Mouse (Mus musculus) left cerebral cortex, postnatal 14 days (tissue): ENCODE measurements around the gene Ntm. TPM values are rescaled to one million over a fixed set of nuclear protein-coding genes. Genes with fewer than 3 reads are reported as not detected.

Source experiments
- DNase-seq, 2 experiments: peaks; one replicate each; pipeline ENCODE4 v3.0.0; 2021 to 2022; ENCODE audit warnings: low spot score in 2 of 2, mixed read lengths in 1 of 2
- intact Hi-C: fragments of 180-260 bp; cut with DNase I; formaldehyde crosslinking; loops from one replicate; pipeline ENCODE4 v1.15.1; 2025
- total RNA-seq, 2 experiments: library from RNA; stranded (reverse); gene quantifications; 2 replicates each; pipeline ENCODE4 v1.2.3; 2021

Gene Ntm
- total RNA-seq, 2 experiments from 2014 or later: 351 to 370 TPM

GRCm38 (mm10) chr9:29897448-29897847 lies 65.5 kb downstream of the Ntm start:
- no peak for DNase-seq
- intact Hi-C loops: no loop called here

- DNase-seq: no peak
- intact Hi-C loops: no loop called here
Measured at GRCm38 (mm10) chr9:29892792-29893191, 70.1 kb downstream of the Ntm start.

- no peak for DNase-seq
- intact Hi-C loops: no loop called here
Measured at GRCm38 (mm10) chr9:29888712-29889111, 74.2 kb downstream of the Ntm start.

GRCm38 (mm10) chr9:29887924-29888323 lies 75.0 kb downstream of the Ntm start:
- DNase-seq: no peak
- intact Hi-C loops: no loop called here

- peak in 1 of 2 experiments; percentile 26 for DNase-seq
- intact Hi-C loops: loop anchor here (5.0 kb wide), 1 partner anchor 78 kb away; the partner anchor contains the start of gene Ntm
Measured at GRCm38 (mm10) chr9:29884062-29884461, 78.9 kb downstream of the Ntm start.

DNA sequence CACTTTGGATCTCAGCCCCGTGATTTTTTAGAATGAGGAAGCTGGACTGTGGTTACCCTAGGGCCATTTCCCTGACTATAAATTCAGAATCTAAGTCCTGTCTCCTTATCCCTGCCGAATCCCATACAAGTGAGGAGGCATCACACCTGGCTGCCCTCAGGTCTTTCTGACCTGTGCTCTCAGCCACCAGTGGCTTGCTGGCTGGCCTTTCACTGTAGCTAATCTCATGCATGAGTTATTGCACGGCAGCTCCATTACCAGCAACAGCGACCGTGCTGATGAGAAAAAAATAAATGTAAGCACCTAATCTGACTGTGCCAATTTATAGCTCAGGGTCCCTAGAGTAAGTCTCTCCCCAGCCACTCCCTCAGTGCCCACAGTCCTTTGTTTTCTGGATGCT lies 81.3 kb downstream of the Ntm start:
- intact Hi-C loops: loop anchor here (5.0 kb wide), 1 partner anchor 81 kb away; the partner anchor contains the start of gene Ntm
- DNase-seq: no peak

DNA sequence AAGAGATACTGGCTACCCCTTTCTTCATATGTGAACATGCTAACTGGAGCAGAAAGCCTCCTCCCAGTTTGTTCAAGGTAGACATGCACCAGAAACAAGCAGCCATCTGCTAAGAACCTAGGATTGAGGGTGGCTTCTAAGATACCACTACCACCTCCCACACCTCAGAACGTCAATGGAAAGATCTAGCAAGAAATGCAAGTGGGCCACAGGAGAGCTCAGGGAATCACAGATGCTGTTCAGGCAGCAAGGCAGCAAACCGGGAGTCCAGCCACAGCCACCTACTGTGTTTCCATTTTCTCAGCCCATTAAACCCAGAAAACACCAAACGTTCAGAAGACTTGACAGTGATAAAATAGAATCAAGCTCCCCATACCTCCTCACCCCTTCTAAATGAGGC lies 85.4 kb downstream of the Ntm start:
- peak; percentile 17 to 26 for DNase-seq
- intact Hi-C loops: no loop called here

DNA sequence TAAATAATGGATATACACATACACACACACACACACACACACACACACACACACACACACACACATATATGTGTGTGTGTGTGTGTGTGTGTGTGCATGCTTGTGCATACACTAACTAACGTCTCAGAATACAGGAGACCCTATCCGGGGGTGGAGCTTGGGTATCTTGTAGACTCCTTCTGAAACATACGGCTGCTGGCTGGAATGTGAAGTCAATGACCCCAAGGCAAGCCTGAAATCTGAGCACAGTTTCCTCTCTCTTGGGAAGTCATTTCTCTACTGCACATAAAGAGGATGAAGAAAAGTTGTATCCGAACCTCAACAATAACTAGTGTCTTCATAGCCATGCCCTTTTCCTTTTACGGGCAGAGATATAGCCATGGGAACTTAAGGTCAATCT lies 95.2 kb downstream of the Ntm start:
- DNase-seq: no peak
- intact Hi-C loops: no loop called here

- intact Hi-C loops: no loop called here
- no peak for DNase-seq
Measured at GRCm38 (mm10) chr9:29866824-29867223, 96.1 kb downstream of the Ntm start.

GRCm38 (mm10) chr9:29866101-29866500 lies 96.8 kb downstream of the Ntm start:
- intact Hi-C loops: no loop called here
- no peak for DNase-seq

DNA sequence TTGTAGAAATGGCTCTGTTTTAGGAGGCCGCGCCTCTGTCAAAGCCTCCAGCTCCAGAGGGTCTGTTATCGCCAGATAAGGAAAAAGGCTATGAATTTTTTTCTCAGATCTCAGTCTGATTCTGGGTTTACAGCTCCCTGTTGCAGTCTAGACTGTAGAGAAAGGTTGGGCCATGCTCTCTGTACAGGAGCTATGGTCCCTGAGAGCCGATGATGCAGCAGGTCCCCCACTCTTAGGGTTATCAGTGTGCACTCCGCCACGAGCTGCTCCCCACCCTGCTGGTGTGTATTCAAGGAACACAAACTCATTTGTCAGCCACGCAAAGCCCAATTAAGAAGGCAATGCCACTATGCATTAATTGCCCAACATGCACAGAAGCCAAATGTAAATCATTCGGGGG lies 97.4 kb downstream of the Ntm start:
- intact Hi-C loops: no loop called here
- DNase-seq: no peak

DNA sequence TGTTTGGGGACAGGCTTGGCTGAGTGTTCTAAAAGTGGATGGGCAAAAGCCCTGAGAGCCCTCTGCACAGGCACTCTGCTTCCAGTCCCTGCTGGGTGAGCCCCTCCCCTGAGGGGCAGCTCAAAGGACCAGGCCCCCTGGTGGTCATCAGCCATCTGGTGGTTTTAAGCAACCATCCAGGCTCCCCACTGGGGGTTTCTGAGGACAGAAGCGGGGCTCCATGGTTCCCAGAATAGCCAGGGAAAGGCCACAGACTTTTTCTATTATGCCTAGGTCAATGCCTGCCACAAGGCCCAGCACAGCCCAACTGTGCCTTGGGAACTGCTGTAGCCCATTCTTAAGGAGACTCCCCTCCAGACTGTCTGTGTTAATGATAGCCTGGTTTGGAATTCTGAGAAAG lies 98.1 kb downstream of the Ntm start:
- DNase-seq: no peak
- intact Hi-C loops: no loop called here

DNA sequence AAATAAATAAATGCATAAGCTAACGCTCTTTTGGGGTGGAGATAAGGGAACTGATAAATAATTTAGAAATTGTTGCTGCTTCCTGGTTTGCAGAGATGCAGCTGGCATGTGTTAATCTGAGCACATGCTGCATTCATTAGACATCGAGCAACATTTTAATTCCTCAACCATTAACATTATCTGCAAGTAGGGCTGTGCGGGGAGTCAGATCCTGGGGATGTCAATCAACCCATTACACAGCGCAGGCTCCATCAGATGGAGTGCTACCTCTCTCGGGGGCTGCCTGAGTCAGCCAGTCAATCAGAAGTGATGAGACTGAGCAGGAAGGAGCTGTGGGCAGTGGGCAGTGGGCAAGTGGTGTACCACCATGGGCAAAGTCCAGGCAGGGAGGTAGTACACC lies 100.5 kb downstream of the Ntm start:
- intact Hi-C loops: no loop called here

GRCm38 (mm10) chr9:29859256-29860048 lies 103.5 kb downstream of the Ntm start:
- intact Hi-C loops: no loop called here
- no peak for DNase-seq

More for the DNA sequence above, 100.5 kb downstream of the Ntm start:
- no peak for DNase-seq

DNA sequence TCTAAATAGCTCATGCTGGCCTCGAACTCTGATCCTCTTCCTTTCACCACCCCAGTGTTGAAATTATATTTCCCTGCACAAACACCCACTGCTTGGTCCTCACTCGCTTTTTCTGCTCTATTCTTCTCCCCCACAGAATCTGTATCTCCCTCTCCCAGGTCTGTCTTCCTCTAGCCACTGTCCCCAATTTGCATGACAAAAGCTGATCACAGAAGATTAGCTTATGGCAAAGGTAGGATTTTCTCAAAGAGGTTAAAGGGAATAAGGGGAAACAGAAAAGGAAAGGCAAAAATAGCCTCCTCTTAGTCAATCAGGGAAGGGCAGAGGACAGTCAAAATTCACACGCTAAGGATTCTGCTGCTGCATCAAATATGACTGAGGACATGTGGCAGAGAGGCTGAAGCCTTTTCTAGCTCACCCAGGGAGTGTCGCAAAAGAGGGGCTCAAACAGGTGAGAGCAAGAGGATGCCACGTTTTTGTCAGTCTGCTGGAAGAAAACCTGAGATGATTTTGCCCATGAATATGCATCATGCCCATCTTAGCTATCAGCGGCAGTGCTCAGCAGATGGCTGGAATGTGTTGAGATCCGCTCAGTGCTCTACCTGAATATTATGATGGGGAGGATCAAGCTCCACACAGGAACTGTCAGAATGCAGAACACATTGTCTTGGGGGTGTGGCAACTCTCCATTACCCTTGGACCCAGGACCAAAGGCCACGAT lies 114.0 kb downstream of the Ntm start:
- DNase-seq: peak in 1 of 2 experiments; percentile 23
- intact Hi-C loops: no loop called here

- intact Hi-C loops: no loop called here
- DNase-seq: no peak
Measured at GRCm38 (mm10) chr9:29837344-29837743, 125.6 kb downstream of the Ntm start.

GRCm38 (mm10) chr9:29834911-29835310 lies 128.0 kb downstream of the Ntm start:
- DNase-seq: peak in 1 of 2 experiments; percentile 60
- intact Hi-C loops: no loop called here

GRCm38 (mm10) chr9:29833781-29834180 lies 129.2 kb downstream of the Ntm start:
- DNase-seq: no peak
- intact Hi-C loops: no loop called here

- no peak for DNase-seq
- intact Hi-C loops: no loop called here
Measured at GRCm38 (mm10) chr9:29827240-29827660, 135.7 kb downstream of the Ntm start.

GRCm38 (mm10) chr9:29825236-29825635 lies 137.7 kb downstream of the Ntm start:
- DNase-seq: no peak
- intact Hi-C loops: no loop called here

DNA sequence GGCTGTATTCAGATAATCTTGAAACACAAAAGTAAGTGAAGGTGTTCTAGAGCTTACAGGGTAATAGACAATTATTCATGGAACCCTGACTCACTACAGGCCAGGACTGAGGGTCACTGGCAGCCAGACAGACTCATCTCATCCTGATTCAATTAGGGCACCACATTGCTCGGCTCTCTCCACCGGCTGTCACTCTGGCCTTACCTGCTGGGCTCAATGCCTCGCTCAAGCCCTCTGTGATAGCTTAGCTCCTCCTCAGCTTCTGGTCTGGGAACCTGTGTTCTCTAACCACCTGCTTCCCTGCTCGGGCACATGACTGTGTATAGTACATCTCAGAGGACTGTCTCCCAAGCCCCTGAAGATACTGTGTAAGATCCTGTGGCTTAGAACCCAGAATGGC lies 139.2 kb downstream of the Ntm start:
- no peak for DNase-seq
- intact Hi-C loops: no loop called here
